In genomic region chr2:144120186-144120823, GRCm38 (mm10) we compare ENCODE assay signal across 8 mouse cellular contexts.
DNase-seq lines count a peak whose midpoint lies in the region; ATAC-seq and TF ChIP-seq lines count a peak whose summit lies in the region.

No protein-coding gene starts in this region.

- no peak for TF ChIP-seq CTCF in forebrain, postnatal 0 days (IDR thresholded peaks at IDR 0.05; ENCODE audit: low read depth)

- ATAC-seq in forebrain, postnatal 0 days: peak; percentile 53; the same call in 1 of the 2 replicates
- ATAC-seq in forebrain, embryonic 12.5 days (ENCODE audit: low FRiP score): no peak
- no peak for ATAC-seq in hindbrain, embryonic 14.5 days (ENCODE audit: low FRiP score)

- H3K27me3 ChIP-seq in forebrain, postnatal 0 days (ENCODE audit: insufficient read depth, low read length): no peaks in the 10 kb centered on the region
- peaks cover 19% of the 10 kb centered on the region for H3K27me3 ChIP-seq in forebrain, embryonic 12.5 days
- no peaks in the 10 kb centered on the region for H3K27me3 ChIP-seq in hindbrain, embryonic 14.5 days (ENCODE audit: control insufficient read depth, insufficient read depth, low read length)

- no peak overlapping the region for H3K4me3 ChIP-seq in forebrain, postnatal 0 days (ENCODE audit: low read depth, low read length)
- H3K4me3 ChIP-seq in forebrain, embryonic 12.5 days (replicated peaks): no peak overlapping the region
- H3K4me3 ChIP-seq in hindbrain, embryonic 14.5 days (replicated peaks; ENCODE audit: low read length): no peak overlapping the region

- H3K9ac ChIP-seq in forebrain, postnatal 0 days: no peak overlapping the region
- H3K9ac ChIP-seq in forebrain, embryonic 12.5 days: no peak overlapping the region
- H3K9ac ChIP-seq in hindbrain, embryonic 14.5 days: no peak overlapping the region

- WGBS in forebrain, postnatal 0 days: 61% methylated on average over 7 of the region's 7 CpGs
- 82% methylated on average over 7 of the region's 7 CpGs for WGBS in forebrain, embryonic 12.5 days
- WGBS in hindbrain, embryonic 14.5 days: 77% methylated on average over 7 of the region's 7 CpGs

- peak; percentile 38 for DNase-seq in forebrain, postnatal 0 days
- peak; percentile 42 for DNase-seq in urinary bladder, postnatal 25 days (ENCODE audit: low spot score)
- no peak for DNase-seq in urinary bladder, adult 2 months (ENCODE audit: low spot score)
- DNase-seq in kidney, postnatal 4 days: peak; percentile 62 to 70
- DNase-seq in B cell, adult 2 months: no peak
- no peak for DNase-seq in frontal cortex, postnatal 14 days (ENCODE audit: low spot score in 2 of 2)
- DNase-seq in hindbrain, embryonic 14.5 days (ENCODE audit: low spot score): no peak

- H3K4me2 ChIP-seq in forebrain, postnatal 0 days (ENCODE audit: low read depth): no peak overlapping the region
- no peak overlapping the region for H3K4me2 ChIP-seq in forebrain, embryonic 12.5 days
- H3K4me2 ChIP-seq in hindbrain, embryonic 14.5 days (replicated peaks): no peak overlapping the region

- H3K9me3 ChIP-seq in forebrain, postnatal 0 days (ENCODE audit: low read length): no peaks in the 10 kb centered on the region
- H3K9me3 ChIP-seq in forebrain, embryonic 12.5 days: no peaks in the 10 kb centered on the region
- H3K9me3 ChIP-seq in hindbrain, embryonic 14.5 days (ENCODE audit: control insufficient read depth, low read length): no peaks in the 10 kb centered on the region

- no peaks in the 10 kb centered on the region for H3K36me3 ChIP-seq in forebrain, postnatal 0 days (ENCODE audit: insufficient read depth)
- H3K36me3 ChIP-seq in forebrain, embryonic 12.5 days (replicated peaks): no peaks in the 10 kb centered on the region
- H3K36me3 ChIP-seq in hindbrain, embryonic 14.5 days (replicated peaks; ENCODE audit: control insufficient read depth, insufficient read depth): no peaks in the 10 kb centered on the region

- H3K4me1 ChIP-seq in forebrain, postnatal 0 days (ENCODE audit: insufficient read depth): no peaks in the 10 kb centered on the region
- no peaks in the 10 kb centered on the region for H3K4me1 ChIP-seq in forebrain, embryonic 12.5 days
- H3K4me1 ChIP-seq in hindbrain, embryonic 14.5 days (replicated peaks; ENCODE audit: control insufficient read depth, insufficient read depth, low read length): no peaks in the 10 kb centered on the region

- no peak overlapping the region for H3K27ac ChIP-seq in forebrain, postnatal 0 days (ENCODE audit: low read depth, low read length)
- H3K27ac ChIP-seq in forebrain, embryonic 12.5 days: no peak overlapping the region
- no peak overlapping the region for H3K27ac ChIP-seq in hindbrain, embryonic 14.5 days

Comparison
In these comparisons a context has a peak if more than half of its experiments do, and no peak if none do; other contexts are left out.
1. DNase-seq: peak in forebrain, postnatal 0 days (single experiment), urinary bladder, postnatal 25 days (single experiment) and kidney, postnatal 4 days (2 of 2); none in urinary bladder, adult 2 months (single experiment), B cell, adult 2 months (0 of 2), frontal cortex, postnatal 14 days (0 of 2) and hindbrain, embryonic 14.5 days (single experiment).